Mouse (Mus musculus) forebrain, postnatal 0 days (tissue): ENCODE results near the gene Hvcn1. TPM values are rescaled to one million over a fixed set of nuclear protein-coding genes. Genes with fewer than 3 reads are reported as not detected.

Experiments
- ATAC-seq: fragments of 200-750 bp; cut with Nextera tagmentation; 2 replicates; pipeline ENCODE4 v1.8.0; 2017; ENCODE audit warnings: mild to moderate bottlenecking, moderate library complexity
- DNase-seq: peaks from one replicate; pipeline ENCODE4 v3.0.0-alpha.2; 2015
- H3K27ac ChIP-seq: fragments of 300-500 bp; sonication (generic); 2 replicates; pipeline ENCODE4 v1.5.1; 2014; ENCODE audit warnings: low read depth, mild to moderate bottlenecking, antibody characterized with exemption, low read length, moderate library complexity, mixed read lengths
- H3K27me3 ChIP-seq: fragments of 300-500 bp; sonication (generic); 2 replicates; pipeline ENCODE4 v1.6.1; 2014; ENCODE audit warnings: mild to moderate bottlenecking, low read length, mixed read lengths; ENCODE audit not compliant: insufficient read depth
- H3K36me3 ChIP-seq: fragments of 300-500 bp; sonication (generic); 2 replicates; pipeline ENCODE4 v1.6.1; 2014; ENCODE audit warnings: mild to moderate bottlenecking, moderate library complexity; ENCODE audit not compliant: insufficient read depth
- H3K4me1 ChIP-seq: fragments of 300-500 bp; sonication (generic); 2 replicates; pipeline ENCODE4 v1.6.1; 2014; ENCODE audit warnings: antibody characterized with exemption; ENCODE audit not compliant: insufficient read depth
- H3K4me2 ChIP-seq: fragments of 300-500 bp; sonication (generic); 2 replicates; pipeline ENCODE4 v1.6.1; 2014; ENCODE audit warnings: low read depth, mild to moderate bottlenecking, moderate library complexity
- H3K4me3 ChIP-seq: fragments of 300-500 bp; sonication (generic); 2 replicates; pipeline ENCODE4 v1.5.1; 2014; ENCODE audit warnings: low read depth, low read length, mixed read lengths
- H3K9ac ChIP-seq: fragments of 300-500 bp; sonication (generic); 2 replicates; pipeline ENCODE4 v1.6.1; 2014; ENCODE audit warnings: mild to moderate bottlenecking
- H3K9me3 ChIP-seq: fragments of 300-500 bp; sonication (generic); 2 replicates; pipeline ENCODE4 v1.6.1; 2016; ENCODE audit warnings: low read length
- CTCF ChIP-seq: sonication (generic); IDR thresholded peaks from 2 replicates; pipeline ENCODE4 v1.5.1; 2016; ENCODE audit warnings: antibody characterized with exemption, control low read depth, low read depth
- WGBS: fragments of 180-500 bp; shearing (Covaris S2); extraction: QIAGEN DNeasy Blood & Tissue Kit; methylation state at CpG from one replicate; pipeline ENCODE4 v1.1.7; 2014; 5-methylcytosine and 5-hydroxymethylcytosine counted together
- polyA plus RNA-seq: library from polyadenylated mRNA; unstranded; fragments of >200 nt; fragmentation: Nextera tagmentation; extraction: Ambion mirVana; gene quantifications from 2 replicates; pipeline ENCODE4 v1.2.1, GENCODE M21; 2015
- total RNA-seq: library from RNA; depleted of rRNA; stranded (reverse); fragments of >200 nt; gene quantifications from 2 replicates; pipeline ENCODE4 v1.2.3, GENCODE M21; 2014; rRNA removed

Hvcn1 gene
- total and polyA plus RNA-seq, 2 experiments from 2014 or later = 1.2 to 3.0 TPM

GRCm38 (mm10) chr5:122287026-122287425 lies 80.4 kb downstream of the Hvcn1 start:
- H3K36me3 ChIP-seq = 0 out of 2 replicates have a peak, but pooled peaks cover 7% of the 10 kb centered on the region
- H3K9me3 ChIP-seq = no peaks in the 10 kb centered on the region
- DNase-seq = no peak
- 93% methylated on average over 4 of the region's 4 CpGs for WGBS
- TF ChIP-seq CTCF = no peak
- H3K27me3 ChIP-seq = no peaks in the 10 kb centered on the region
- H3K27ac ChIP-seq = no peak overlapping the region
- ATAC-seq = no peak
- no peak overlapping the region for H3K4me3 ChIP-seq
- no peak overlapping the region for H3K9ac ChIP-seq
- H3K4me2 ChIP-seq = no peak overlapping the region
- peaks cover 6% of the 10 kb centered on the region; the same call in 1 of the 2 replicates for H3K4me1 ChIP-seq

- Histone ChIP-seq H3K4me2 (no peak overlapping the region), H3K4me3 (no peak overlapping the region), H3K9ac (no peak overlapping the region), H3K4me1 (peaks cover 6% of the 10 kb centered on the region; the same call in 1 of the 2 replicates), H3K27me3 (no peaks in the 10 kb centered on the region), H3K36me3 (0 out of 2 replicates have a peak, but pooled peaks cover 7% of the 10 kb centered on the region), H3K9me3 (no peaks in the 10 kb centered on the region), H3K27ac (no peak overlapping the region)
- DNase-seq (no peak), ATAC-seq (no peak)
- TF ChIP-seq CTCF = no peak
- 89% methylated on average over 4 of the region's 4 CpGs for WGBS
Observed at GRCm38 (mm10) chr5:122288147-122288811, 81.7 kb downstream of the Hvcn1 start.

GRCm38 (mm10) chr5:122291149-122291548 lies 84.5 kb downstream of the Hvcn1 start:
- Histone ChIP-seq H3K27ac (no peak overlapping the region), H3K4me2 (no peak overlapping the region), H3K36me3 (0 out of 2 replicates have a peak, but pooled peaks cover 7% of the 10 kb centered on the region), H3K4me3 (no peak overlapping the region), H3K27me3 (no peaks in the 10 kb centered on the region), H3K4me1 (peaks cover 3% of the 10 kb centered on the region; the same call in 1 of the 2 replicates), H3K9me3 (no peaks in the 10 kb centered on the region), H3K9ac (no peak overlapping the region)
- ATAC-seq (no peak), DNase-seq (no peak)
- no peak for TF ChIP-seq CTCF
- WGBS = 67% methylated on average over 6 of the region's 6 CpGs

Other genes with a start within 250 kb of the Hvcn1 start
- 44.0 and 52.4 TPM in 2 replicates for gene Cux2, start 156.7 kb upstream of the Hvcn1 start, total RNA-seq
- gene Cux2, start 156.7 kb upstream of the Hvcn1 start, polyA plus RNA-seq = 16.2 and 16.7 TPM in 2 replicates
- gene Myl2, start 105.9 kb upstream of the Hvcn1 start, total RNA-seq = 0.38 and 2.9 TPM in 2 replicates
- 1.7 TPM in 2 replicates for gene Myl2, start 105.9 kb upstream of the Hvcn1 start, polyA plus RNA-seq
- gene Ccdc63, start 66.0 kb upstream of the Hvcn1 start, total RNA-seq = 0.43 TPM in 1 of 2 replicates, not detected in the other
- 0.08 and 0.16 TPM in 2 replicates for gene Ccdc63, start 66.0 kb upstream of the Hvcn1 start, polyA plus RNA-seq
- gene Ppp1cc, start 48.5 kb upstream of the Hvcn1 start, total RNA-seq = 278 and 322 TPM in 2 replicates
- 193 and 220 TPM in 2 replicates for gene Ppp1cc, start 48.5 kb upstream of the Hvcn1 start, polyA plus RNA-seq
- gene Tctn1, start 57.7 kb downstream of the Hvcn1 start, total RNA-seq = 20.3 and 31.2 TPM in 2 replicates
- gene Tctn1, start 57.7 kb downstream of the Hvcn1 start, polyA plus RNA-seq = 2.9 and 4.3 TPM in 2 replicates
- gene Pptc7, start 77.6 kb downstream of the Hvcn1 start, total RNA-seq = 14.8 and 18.3 TPM in 2 replicates
- 4.2 and 6.7 TPM in 2 replicates for gene Pptc7, start 77.6 kb downstream of the Hvcn1 start, polyA plus RNA-seq
- 16.4 and 20.0 TPM in 2 replicates for gene Rad9b, start 147.4 kb downstream of the Hvcn1 start, total RNA-seq
- gene Rad9b, start 147.4 kb downstream of the Hvcn1 start, polyA plus RNA-seq = 14.1 and 14.6 TPM in 2 replicates
- gene Vps29, start 147.6 kb downstream of the Hvcn1 start, total RNA-seq = 142 and 157 TPM in 2 replicates
- gene Vps29, start 147.6 kb downstream of the Hvcn1 start, polyA plus RNA-seq = 364 and 391 TPM in 2 replicates
- 31.2 and 37.6 TPM in 2 replicates for gene Gpn3, start 165.1 kb downstream of the Hvcn1 start, total RNA-seq
- 41.0 and 44.2 TPM in 2 replicates for gene Gpn3, start 165.1 kb downstream of the Hvcn1 start, polyA plus RNA-seq
- 136 and 141 TPM in 2 replicates for gene Fam216a, start 165.6 kb downstream of the Hvcn1 start, total RNA-seq
- 147 and 150 TPM in 2 replicates for gene Fam216a, start 165.6 kb downstream of the Hvcn1 start, polyA plus RNA-seq
- 234 and 357 TPM in 2 replicates for gene Arpc3, start 185.1 kb downstream of the Hvcn1 start, total RNA-seq
- gene Arpc3, start 185.1 kb downstream of the Hvcn1 start, polyA plus RNA-seq = 171 and 225 TPM in 2 replicates
- 30.2 and 33.0 TPM in 2 replicates for gene Anapc7, start 214.9 kb downstream of the Hvcn1 start, total RNA-seq
- 37.5 and 42.0 TPM in 2 replicates for gene Anapc7, start 214.9 kb downstream of the Hvcn1 start, polyA plus RNA-seq